Mouse (Mus musculus): Measurements from ENCODE around the gene Klhl3. TPM values are rescaled to one million over a fixed set of nuclear protein-coding genes. Genes with fewer than 3 reads are reported as not detected.
"Not testable (repeated sequence)": the region's sequence is repeated elsewhere in the genome, so short reads cannot be mapped to it uniquely, and the experiment has no call there.

The Klhl3 gene
- polyA plus RNA-seq, 1 experiment from 2014 or later, result 11.9 TPM

- DNase-seq (ENCODE audit: low spot score) (peak; percentile 62), ATAC-seq (ENCODE audit: low FRiP score) (0 out of 2 replicates have a peak, but pooled peaks have one; percentile 53)
- Histone ChIP-seq H3K27me3 (ENCODE audit: control insufficient read depth, insufficient read depth, low read length) (no peaks in the 10 kb centered on the region), H3K4me2 (replicated peaks) (peak overlapping the region; percentile 63), H3K9me3 (ENCODE audit: control insufficient read depth, low read length) (no peaks in the 10 kb centered on the region), H3K27ac (no peak overlapping the region), H3K4me3 (replicated peaks; ENCODE audit: low read length) (peak overlapping the region; percentile 33), H3K4me1 (replicated peaks; ENCODE audit: control insufficient read depth, insufficient read depth, low read length) (no peaks in the 10 kb centered on the region), H3K9ac (no peak overlapping the region), H3K36me3 (replicated peaks; ENCODE audit: control insufficient read depth, insufficient read depth) (no peaks in the 10 kb centered on the region)
- WGBS, result 46% methylated on average over 5 of the region's 5 CpGs
Measured at GRCm38 (mm10) chr13:58149033-58149558, 35.7 kb upstream of the Klhl3 start.

GRCm38 (mm10) chr13:58148256-58148831 lies 35.0 kb upstream of the Klhl3 start:
- Histone ChIP-seq H3K9me3 (ENCODE audit: control insufficient read depth, low read length) (no peaks in the 10 kb centered on the region), H3K4me1 (replicated peaks; ENCODE audit: control insufficient read depth, insufficient read depth, low read length) (no peaks in the 10 kb centered on the region), H3K4me2 (replicated peaks) (peak overlapping the region; percentile 63), H3K27me3 (ENCODE audit: control insufficient read depth, insufficient read depth, low read length) (no peaks in the 10 kb centered on the region), H3K4me3 (replicated peaks; ENCODE audit: low read length) (peak overlapping the region; percentile 33), H3K9ac (peak overlapping the region; percentile 34; the same call in 1 of the 2 replicates), H3K36me3 (replicated peaks; ENCODE audit: control insufficient read depth, insufficient read depth) (no peaks in the 10 kb centered on the region), H3K27ac (no peak overlapping the region)
- peak; percentile 85 for ATAC-seq (ENCODE audit: low FRiP score)
- peak; percentile 72 for DNase-seq (ENCODE audit: low spot score)
- WGBS, result 2% methylated on average over 17 of the region's 17 CpGs

- Histone ChIP-seq H3K27ac (no peak overlapping the region), H3K4me2 (replicated peaks) (no peak overlapping the region), H3K36me3 (replicated peaks; ENCODE audit: control insufficient read depth, insufficient read depth) (no peaks in the 10 kb centered on the region), H3K4me3 (replicated peaks; ENCODE audit: low read length) (no peak overlapping the region), H3K4me1 (replicated peaks; ENCODE audit: control insufficient read depth, insufficient read depth, low read length) (no peaks in the 10 kb centered on the region), H3K9ac (no peak overlapping the region), H3K9me3 (ENCODE audit: control insufficient read depth, low read length) (no peaks in the 10 kb centered on the region), H3K27me3 (ENCODE audit: control insufficient read depth, insufficient read depth, low read length) (no peaks in the 10 kb centered on the region)
- no peak for ATAC-seq (ENCODE audit: low FRiP score)
- WGBS, result 71% methylated on average over 1 of the region's 1 CpGs
- DNase-seq (ENCODE audit: low spot score), result no peak
Measured at GRCm38 (mm10) chr13:58147760-58148159, 34.4 kb upstream of the Klhl3 start.

GRCm38 (mm10) chr13:58146603-58147002 lies 33.2 kb upstream of the Klhl3 start:
- not testable (repeated sequence) for H3K27ac ChIP-seq; H3K4me2 ChIP-seq (replicated peaks); H3K4me3 ChIP-seq (replicated peaks; ENCODE audit: low read length); H3K4me1 ChIP-seq (replicated peaks; ENCODE audit: control insufficient read depth, insufficient read depth, low read length); H3K27me3 ChIP-seq (ENCODE audit: control insufficient read depth, insufficient read depth, low read length); H3K36me3 ChIP-seq (replicated peaks; ENCODE audit: control insufficient read depth, insufficient read depth); H3K9me3 ChIP-seq (ENCODE audit: control insufficient read depth, low read length); H3K9ac ChIP-seq; DNase-seq (ENCODE audit: low spot score); ATAC-seq (ENCODE audit: low FRiP score)
- 94% methylated on average over 8 of the region's 8 CpGs for WGBS

GRCm38 (mm10) chr13:58131692-58132091 lies 18.3 kb upstream of the Klhl3 start:
- WGBS, result 50% methylated on average over 3 of the region's 3 CpGs

DNA sequence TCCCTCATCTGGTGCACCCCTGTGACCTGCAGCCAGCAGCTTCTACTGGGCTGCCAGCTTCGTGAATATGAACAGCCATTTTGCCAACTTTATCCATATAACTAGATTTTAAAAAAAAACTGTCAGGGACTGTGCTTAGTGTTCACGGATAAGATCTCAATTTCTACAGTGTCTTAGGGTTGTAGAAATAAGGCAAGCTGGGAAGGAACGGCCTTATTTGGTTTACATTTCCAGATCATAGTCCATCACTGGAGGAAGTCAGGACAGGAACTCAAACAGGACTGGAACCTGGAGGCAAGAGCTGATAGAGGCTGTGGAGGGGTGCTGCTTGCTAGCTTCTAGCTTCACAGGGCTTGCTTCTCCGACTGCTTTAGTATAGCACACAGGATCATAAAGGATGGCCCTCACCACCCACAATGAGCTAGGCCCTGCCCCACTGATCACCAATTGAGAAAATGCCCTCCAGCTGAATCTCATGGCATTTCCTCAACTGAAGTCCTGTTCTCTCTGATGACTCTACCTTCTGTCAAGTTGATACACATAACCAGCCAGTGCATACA lies 16.4 kb upstream of the Klhl3 start:
- 38% methylated on average over 4 of the region's 4 CpGs for WGBS
- DNase-seq (ENCODE audit: low spot score) (peak; percentile 24), ATAC-seq (ENCODE audit: low FRiP score) (no peak)
- peak overlapping the region; percentile 100 for H3K27ac ChIP-seq
- H3K4me2 ChIP-seq (replicated peaks), result peak overlapping the region; percentile 79
- peaks cover 25% of the 10 kb centered on the region for H3K4me1 ChIP-seq (replicated peaks; ENCODE audit: control insufficient read depth, insufficient read depth, low read length)
- H3K4me3 ChIP-seq (replicated peaks; ENCODE audit: low read length), result peak overlapping the region; percentile 93
- peaks cover 10% of the 10 kb centered on the region for H3K36me3 ChIP-seq (replicated peaks; ENCODE audit: control insufficient read depth, insufficient read depth)
- H3K27me3 ChIP-seq (ENCODE audit: control insufficient read depth, insufficient read depth, low read length), result no peaks in the 10 kb centered on the region
- H3K9ac ChIP-seq, result peak overlapping the region; percentile 100
- H3K9me3 ChIP-seq (ENCODE audit: control insufficient read depth, low read length), result no peaks in the 10 kb centered on the region

More at GRCm38 (mm10) chr13:58131692-58132091, 18.3 kb upstream of the Klhl3 start:
- H3K4me3 ChIP-seq (replicated peaks; ENCODE audit: low read length), result no peak overlapping the region
- peaks cover 7% of the 10 kb centered on the region; the same call in 1 of the 2 replicates for H3K4me1 ChIP-seq (replicated peaks; ENCODE audit: control insufficient read depth, insufficient read depth, low read length)
- H3K36me3 ChIP-seq (replicated peaks; ENCODE audit: control insufficient read depth, insufficient read depth), result peaks cover 2% of the 10 kb centered on the region; the same call in 1 of the 2 replicates
- H3K9me3 ChIP-seq (ENCODE audit: control insufficient read depth, low read length), result no peaks in the 10 kb centered on the region
- DNase-seq (ENCODE audit: low spot score) (peak; percentile 20), ATAC-seq (ENCODE audit: low FRiP score) (no peak)
- H3K9ac ChIP-seq, result no peak overlapping the region
- no peaks in the 10 kb centered on the region for H3K27me3 ChIP-seq (ENCODE audit: control insufficient read depth, insufficient read depth, low read length)
- H3K27ac ChIP-seq, result no peak overlapping the region
- H3K4me2 ChIP-seq (replicated peaks), result no peak overlapping the region

DNA sequence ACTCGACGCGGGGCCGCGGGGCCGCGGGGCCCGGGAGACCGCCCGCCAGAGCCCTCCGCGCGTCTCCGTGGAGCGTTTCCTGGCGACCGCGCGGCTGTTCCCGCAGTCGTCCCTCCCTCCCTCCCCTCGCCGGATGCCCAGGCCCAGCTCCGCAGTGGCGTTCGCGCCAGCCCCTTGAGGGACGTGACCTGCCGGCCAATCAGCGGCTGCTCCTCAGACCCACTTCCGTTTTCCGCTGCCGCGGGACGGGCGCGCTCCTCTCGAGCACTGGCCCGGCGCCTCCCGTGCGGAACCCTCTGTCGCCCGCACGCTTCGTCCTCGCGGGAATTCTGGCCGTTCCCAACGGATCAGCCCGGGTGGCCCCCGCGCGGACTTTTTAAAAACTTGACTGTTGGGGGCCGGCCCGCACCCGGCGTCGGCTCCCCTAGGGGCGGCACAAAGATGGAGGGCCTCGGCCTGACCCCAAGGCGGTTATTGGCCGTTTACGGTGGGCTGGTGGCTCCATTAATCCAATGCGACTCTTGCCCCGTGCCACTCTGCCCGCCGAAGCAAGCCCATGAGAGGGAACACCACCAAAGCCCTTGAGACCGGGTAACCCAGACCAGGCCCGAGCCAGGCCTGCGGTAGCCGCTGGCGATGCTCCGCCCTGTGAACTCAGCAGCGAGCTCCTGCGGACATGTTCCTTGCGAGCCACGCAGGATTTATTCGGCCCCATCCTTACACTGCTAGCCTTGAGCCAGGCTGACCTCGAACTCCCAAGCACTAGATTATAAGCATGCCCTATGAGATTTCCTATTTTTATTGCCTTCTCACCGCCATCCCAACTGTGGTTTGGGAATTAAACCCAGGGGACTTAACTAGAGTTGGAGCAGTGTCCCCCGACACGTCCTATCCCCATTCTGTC lies 15.6 kb upstream of the Klhl3 start:
- Histone ChIP-seq H3K4me1 (replicated peaks; ENCODE audit: control insufficient read depth, insufficient read depth, low read length) (peaks cover 29% of the 10 kb centered on the region), H3K9me3 (ENCODE audit: control insufficient read depth, low read length) (no peaks in the 10 kb centered on the region), H3K4me3 (replicated peaks; ENCODE audit: low read length) (peak overlapping the region; percentile 93), H3K36me3 (replicated peaks; ENCODE audit: control insufficient read depth, insufficient read depth) (peaks cover 10% of the 10 kb centered on the region), H3K4me2 (replicated peaks) (peak overlapping the region; percentile 83), H3K27me3 (ENCODE audit: control insufficient read depth, insufficient read depth, low read length) (no peaks in the 10 kb centered on the region), H3K9ac (peak overlapping the region; percentile 100), H3K27ac (peak overlapping the region; percentile 100)
- peak; percentile 96 for ATAC-seq (ENCODE audit: low FRiP score)
- peak; percentile 93 for DNase-seq (ENCODE audit: low spot score)
- WGBS, result under 1% methylated on average over 66 of the region's 83 CpGs

DNA sequence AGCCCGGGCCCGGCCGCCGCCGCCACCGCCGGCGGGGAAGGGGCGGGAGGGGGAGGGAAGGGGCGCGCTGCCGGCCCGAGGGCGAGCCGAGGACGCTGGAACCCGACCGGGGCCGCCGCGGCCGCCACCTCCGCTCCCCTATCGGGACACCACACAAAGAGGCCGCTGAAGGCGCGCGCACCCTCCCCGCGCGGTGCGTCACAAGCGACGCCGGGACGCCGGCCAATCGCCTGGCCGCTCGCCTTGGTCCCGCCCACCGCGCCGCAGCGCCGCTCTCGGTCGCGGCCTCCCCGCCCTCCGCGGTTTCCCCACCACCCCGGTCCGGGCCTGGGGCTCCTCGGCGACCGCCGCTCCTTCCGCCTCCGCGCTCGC lies 15.0 kb upstream of the Klhl3 start, which contains the start of gene Hnrnpa0:
Hnrnpa0 (minus strand) TSS at position 161 of the 372 bp plus-strand sequence.
- H3K27me3 ChIP-seq (ENCODE audit: control insufficient read depth, insufficient read depth, low read length), result no peaks in the 10 kb centered on the region
- WGBS, result 0% methylated on average over 31 of the region's 62 CpGs
- H3K4me2 ChIP-seq (replicated peaks), result peak within 1 kb of the TSS; percentile 83
- H3K4me1 ChIP-seq (replicated peaks; ENCODE audit: control insufficient read depth, insufficient read depth, low read length), result peaks cover 31% of the 10 kb centered on the region
- peaks cover 10% of the 10 kb centered on the region for H3K36me3 ChIP-seq (replicated peaks; ENCODE audit: control insufficient read depth, insufficient read depth)
- peak; percentile 96 for DNase-seq (ENCODE audit: low spot score)
- H3K9me3 ChIP-seq (ENCODE audit: control insufficient read depth, low read length), result no peaks in the 10 kb centered on the region
- H3K9ac ChIP-seq, result peak within 1 kb of the TSS; percentile 100
- H3K4me3 ChIP-seq (replicated peaks; ENCODE audit: low read length), result peak within 1 kb of the TSS; percentile 93
- peak within 1 kb of the TSS; percentile 100 for H3K27ac ChIP-seq
- ATAC-seq (ENCODE audit: low FRiP score), result peak; percentile 95
